Mouse (Mus musculus): ENCODE measurements around the gene Mmp2. TPM values are rescaled to one million over a fixed set of nuclear protein-coding genes. Genes with fewer than 3 reads are reported as not detected.

Gene Mmp2
- polyA plus RNA-seq, 1 experiment = 18.1 TPM

DNA sequence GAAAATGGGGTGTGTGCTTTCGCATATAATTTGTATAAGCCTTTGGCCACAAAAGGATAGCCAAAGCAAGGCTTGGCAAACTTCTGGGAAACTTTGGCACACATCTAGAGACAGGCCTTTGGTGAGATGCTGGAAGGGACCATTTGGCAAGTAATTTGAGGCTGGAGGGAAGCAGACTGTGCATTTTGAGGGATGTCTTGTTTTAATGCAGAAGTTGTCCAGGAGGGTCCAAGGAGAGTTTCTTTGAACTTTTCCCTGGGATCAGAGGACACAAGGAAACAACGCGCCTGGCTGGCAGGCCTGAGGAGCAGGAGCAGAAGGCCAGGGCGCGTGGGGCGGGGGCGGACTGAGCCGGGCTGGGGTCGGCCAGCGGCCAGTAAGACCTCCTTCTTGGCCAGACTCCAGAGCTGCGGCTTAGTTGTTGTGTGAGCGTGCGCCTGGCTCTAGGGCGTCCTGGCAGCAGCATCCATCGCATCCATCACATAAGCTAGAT is 1.2 kb downstream of the Mmp2 start:
- H3ac ChIP-seq (ENCODE audit: control insufficient read depth, insufficient read length, low read depth) = no peak overlapping the region
- H3K79me2 ChIP-seq (ENCODE audit: control insufficient read depth, insufficient read depth) = no peaks in the 10 kb centered on the region
- no peak overlapping the region for H3K4me3 ChIP-seq (ENCODE audit: insufficient read depth, poor library complexity, severe bottlenecking)
- H3K36me3 ChIP-seq (ENCODE audit: control insufficient read depth, insufficient read depth) = no peaks in the 10 kb centered on the region
- no peaks in the 10 kb centered on the region for H3K27me3 ChIP-seq (ENCODE audit: control insufficient read depth, insufficient read depth, insufficient read length)
- TF ChIP-seq CTCF (IDR thresholded peaks at IDR 0.05; ENCODE audit: control insufficient read depth, insufficient read depth, insufficient read length) = no peak
- no peak for TF ChIP-seq USF1 (IDR thresholded peaks at IDR 0.05; ENCODE audit: low read depth)
- no peak for TF ChIP-seq CEBPB (IDR thresholded peaks at IDR 0.05; ENCODE audit: low read depth)
- TF ChIP-seq MYOD1 (IDR thresholded peaks at IDR 0.05; ENCODE audit: control insufficient read depth, insufficient read length, low read depth) = no peak
- TF ChIP-seq FOSL1 (IDR thresholded peaks at IDR 0.05; ENCODE audit: insufficient read depth, low read length, poor library complexity, severe bottlenecking) = no peak
- no peak for TF ChIP-seq MAX (IDR thresholded peaks at IDR 0.05)
- no peak for TF ChIP-seq MYOG (IDR thresholded peaks at IDR 0.05; ENCODE audit: control insufficient read depth, extremely low read depth, insufficient read length)
- no peaks in the 10 kb centered on the region for H3K79me3 ChIP-seq (ENCODE audit: low read depth)

DNA sequence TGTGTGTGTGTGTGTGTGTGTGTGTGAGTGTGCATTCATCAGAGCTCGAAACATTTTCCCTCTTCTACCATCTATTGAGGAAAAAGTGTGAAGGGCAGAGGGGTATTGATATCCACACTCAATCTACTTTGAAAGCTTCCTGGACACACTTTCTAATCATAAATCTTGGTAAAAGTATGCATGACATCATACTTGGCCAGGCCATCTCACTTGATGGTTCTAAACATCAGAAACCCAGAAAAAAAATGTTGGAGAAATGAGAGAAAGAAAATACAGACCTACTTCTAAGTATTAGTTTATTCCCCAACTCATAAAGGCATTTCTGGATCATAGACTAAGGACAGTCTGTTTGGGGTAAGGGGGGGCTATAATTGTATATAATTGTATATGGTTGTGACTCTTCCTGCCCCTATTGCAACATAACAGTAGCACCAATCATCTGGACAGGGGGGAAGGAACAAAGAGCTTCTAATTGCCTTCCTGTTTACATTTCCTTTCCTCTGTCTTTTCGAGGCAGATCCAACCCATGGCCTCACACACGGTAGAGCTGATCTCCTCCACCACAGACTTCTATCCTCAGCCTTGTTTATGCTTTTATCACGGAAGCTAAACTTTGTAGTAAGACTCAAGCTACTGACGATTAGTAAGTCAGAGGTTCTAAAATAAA is 7.1 kb downstream of the Mmp2 start:
- no peak overlapping the region for H3K4me3 ChIP-seq (ENCODE audit: insufficient read depth, poor library complexity, severe bottlenecking)
- H3K79me3 ChIP-seq (ENCODE audit: low read depth) = no peaks in the 10 kb centered on the region
- H3K27me3 ChIP-seq (ENCODE audit: control insufficient read depth, insufficient read depth, insufficient read length) = no peaks in the 10 kb centered on the region
- no peak overlapping the region for H3ac ChIP-seq (ENCODE audit: control insufficient read depth, insufficient read length, low read depth)
- H3K79me2 ChIP-seq (ENCODE audit: control insufficient read depth, insufficient read depth) = no peaks in the 10 kb centered on the region
- no peaks in the 10 kb centered on the region for H3K36me3 ChIP-seq (ENCODE audit: control insufficient read depth, insufficient read depth)
- TF ChIP-seq USF1 (IDR thresholded peaks at IDR 0.05; ENCODE audit: low read depth) (no peak), FOSL1 (IDR thresholded peaks at IDR 0.05; ENCODE audit: insufficient read depth, low read length, poor library complexity, severe bottlenecking) (no peak), MYOD1 (IDR thresholded peaks at IDR 0.05; ENCODE audit: control insufficient read depth, insufficient read length, low read depth) (no peak), MAX (IDR thresholded peaks at IDR 0.05) (no peak), MYOG (IDR thresholded peaks at IDR 0.05; ENCODE audit: control insufficient read depth, extremely low read depth, insufficient read length) (no peak), CEBPB (IDR thresholded peaks at IDR 0.05; ENCODE audit: low read depth) (no peak), CTCF (IDR thresholded peaks at IDR 0.05; ENCODE audit: control insufficient read depth, insufficient read depth, insufficient read length) (no peak)

DNA sequence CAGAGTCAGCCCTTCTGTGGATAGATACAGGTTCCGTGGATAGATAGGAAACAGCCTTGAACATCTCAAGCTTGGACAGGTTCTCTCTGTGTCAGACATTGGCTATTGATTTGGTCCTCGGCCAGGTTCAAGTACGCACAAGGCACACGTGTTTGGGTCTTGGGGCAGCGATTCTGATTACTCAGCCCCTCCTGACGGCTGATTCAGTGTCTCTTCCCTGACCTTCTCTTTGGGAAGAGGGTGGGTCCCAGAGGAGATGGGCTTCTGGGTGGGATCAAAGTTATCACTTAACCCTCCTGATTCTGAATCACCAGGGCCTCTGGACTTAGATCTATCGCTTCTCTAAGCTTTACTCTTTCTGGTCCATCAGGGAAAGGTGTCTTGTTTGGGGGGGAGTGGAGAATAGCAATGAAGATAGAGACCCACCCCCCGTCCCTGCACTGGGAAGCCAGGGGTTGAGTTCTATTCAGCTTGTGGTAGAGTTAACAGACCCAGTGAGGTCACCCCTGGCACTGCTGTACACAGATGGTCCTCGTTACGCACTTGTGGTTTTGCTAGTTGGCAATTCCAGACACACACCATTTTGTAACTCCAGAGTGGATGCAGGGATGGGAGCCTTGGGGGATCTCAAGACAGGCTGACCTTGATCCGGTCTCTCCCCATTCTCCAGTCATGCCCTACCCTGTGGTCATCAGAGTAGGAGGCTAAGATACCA is 7.9 kb downstream of the Mmp2 start:
- TF ChIP-seq MYOD1 (IDR thresholded peaks at IDR 0.05; ENCODE audit: control insufficient read depth, insufficient read length, low read depth) (no peak), CEBPB (IDR thresholded peaks at IDR 0.05; ENCODE audit: low read depth) (no peak), FOSL1 (IDR thresholded peaks at IDR 0.05; ENCODE audit: insufficient read depth, low read length, poor library complexity, severe bottlenecking) (no peak), MAX (IDR thresholded peaks at IDR 0.05) (no peak), USF1 (IDR thresholded peaks at IDR 0.05; ENCODE audit: low read depth) (no peak), CTCF (IDR thresholded peaks at IDR 0.05; ENCODE audit: control insufficient read depth, insufficient read depth, insufficient read length) (no peak), MYOG (IDR thresholded peaks at IDR 0.05; ENCODE audit: control insufficient read depth, extremely low read depth, insufficient read length) (no peak)
- no peaks in the 10 kb centered on the region for H3K79me2 ChIP-seq (ENCODE audit: control insufficient read depth, insufficient read depth)
- H3K36me3 ChIP-seq (ENCODE audit: control insufficient read depth, insufficient read depth) = no peaks in the 10 kb centered on the region
- no peak overlapping the region for H3ac ChIP-seq (ENCODE audit: control insufficient read depth, insufficient read length, low read depth)
- H3K27me3 ChIP-seq (ENCODE audit: control insufficient read depth, insufficient read depth, insufficient read length) = no peaks in the 10 kb centered on the region
- no peaks in the 10 kb centered on the region for H3K79me3 ChIP-seq (ENCODE audit: low read depth)
- H3K4me3 ChIP-seq (ENCODE audit: insufficient read depth, poor library complexity, severe bottlenecking) = no peak overlapping the region

DNA sequence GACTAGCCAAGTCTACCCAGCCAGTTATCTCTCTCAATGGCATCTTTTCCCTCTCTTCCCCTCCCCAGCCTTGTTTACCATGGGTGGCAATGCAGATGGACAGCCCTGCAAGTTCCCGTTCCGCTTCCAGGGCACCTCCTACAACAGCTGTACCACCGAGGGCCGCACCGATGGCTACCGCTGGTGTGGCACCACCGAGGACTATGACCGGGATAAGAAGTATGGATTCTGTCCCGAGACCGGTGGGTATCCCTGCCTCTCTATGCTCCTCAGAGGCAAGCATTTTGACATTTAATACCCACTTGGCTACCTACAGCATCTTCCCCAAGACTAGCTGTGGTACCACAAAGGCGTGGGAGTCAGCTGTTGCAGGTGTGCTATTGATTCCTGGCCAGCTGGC is 8.8 kb downstream of the Mmp2 start:
- H3K27me3 ChIP-seq (ENCODE audit: control insufficient read depth, insufficient read depth, insufficient read length) = no peaks in the 10 kb centered on the region
- TF ChIP-seq CTCF (IDR thresholded peaks at IDR 0.05; ENCODE audit: control insufficient read depth, insufficient read depth, insufficient read length) (no peak), CEBPB (IDR thresholded peaks at IDR 0.05; ENCODE audit: low read depth) (no peak), USF1 (IDR thresholded peaks at IDR 0.05; ENCODE audit: low read depth) (no peak), MYOG (IDR thresholded peaks at IDR 0.05; ENCODE audit: control insufficient read depth, extremely low read depth, insufficient read length) (no peak), FOSL1 (IDR thresholded peaks at IDR 0.05; ENCODE audit: insufficient read depth, low read length, poor library complexity, severe bottlenecking) (no peak), MYOD1 (IDR thresholded peaks at IDR 0.05; ENCODE audit: control insufficient read depth, insufficient read length, low read depth) (no peak), MAX (IDR thresholded peaks at IDR 0.05) (no peak)
- no peaks in the 10 kb centered on the region for H3K36me3 ChIP-seq (ENCODE audit: control insufficient read depth, insufficient read depth)
- no peaks in the 10 kb centered on the region for H3K79me2 ChIP-seq (ENCODE audit: control insufficient read depth, insufficient read depth)
- no peaks in the 10 kb centered on the region for H3K79me3 ChIP-seq (ENCODE audit: low read depth)
- H3ac ChIP-seq (ENCODE audit: control insufficient read depth, insufficient read length, low read depth) = no peak overlapping the region
- H3K4me3 ChIP-seq (ENCODE audit: insufficient read depth, poor library complexity, severe bottlenecking) = no peak overlapping the region

DNA sequence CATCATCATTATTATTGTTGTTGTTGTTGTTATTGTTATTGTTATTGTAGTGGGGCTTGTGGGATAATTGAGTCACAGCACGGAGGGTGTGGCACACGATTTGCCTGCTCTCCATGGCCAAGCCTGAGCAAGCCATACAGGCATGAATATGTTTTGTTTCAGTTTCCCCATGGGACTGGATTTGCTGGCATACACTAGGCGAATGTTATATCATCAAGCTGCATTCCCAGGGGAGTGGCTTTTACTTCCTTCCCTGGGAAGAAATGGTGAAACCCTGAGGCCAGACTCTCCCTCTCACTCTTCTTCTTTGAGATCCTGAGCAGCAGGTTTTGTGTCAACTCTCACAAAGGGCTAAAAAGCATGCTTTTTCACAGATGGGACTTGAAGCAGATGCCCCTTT is 11.5 kb downstream of the Mmp2 start:
- TF ChIP-seq USF1 (IDR thresholded peaks at IDR 0.05; ENCODE audit: low read depth) (no peak), CEBPB (IDR thresholded peaks at IDR 0.05; ENCODE audit: low read depth) (no peak), MYOD1 (IDR thresholded peaks at IDR 0.05; ENCODE audit: control insufficient read depth, insufficient read length, low read depth) (no peak), FOSL1 (IDR thresholded peaks at IDR 0.05; ENCODE audit: insufficient read depth, low read length, poor library complexity, severe bottlenecking) (no peak), MAX (IDR thresholded peaks at IDR 0.05) (no peak), CTCF (IDR thresholded peaks at IDR 0.05; ENCODE audit: control insufficient read depth, insufficient read depth, insufficient read length) (no peak), MYOG (IDR thresholded peaks at IDR 0.05; ENCODE audit: control insufficient read depth, extremely low read depth, insufficient read length) (no peak)
- H3K4me3 ChIP-seq (ENCODE audit: insufficient read depth, poor library complexity, severe bottlenecking) = no peak overlapping the region
- H3ac ChIP-seq (ENCODE audit: control insufficient read depth, insufficient read length, low read depth) = no peak overlapping the region
- no peaks in the 10 kb centered on the region for H3K27me3 ChIP-seq (ENCODE audit: control insufficient read depth, insufficient read depth, insufficient read length)
- no peaks in the 10 kb centered on the region for H3K36me3 ChIP-seq (ENCODE audit: control insufficient read depth, insufficient read depth)
- no peaks in the 10 kb centered on the region for H3K79me2 ChIP-seq (ENCODE audit: control insufficient read depth, insufficient read depth)
- H3K79me3 ChIP-seq (ENCODE audit: low read depth) = no peaks in the 10 kb centered on the region
